Mouse (Mus musculus): ENCODE measurements around the gene Atp6v1e1. TPM values are rescaled to one million over a fixed set of nuclear protein-coding genes. Genes with fewer than 3 reads are reported as not detected.
"Not testable (repeated sequence)": the region's sequence is repeated elsewhere in the genome, so short reads cannot be mapped to it uniquely, and the experiment has no call there.

The Atp6v1e1 gene
- total RNA-seq, 2 experiments from 2014 or later, result 467 to 509 TPM

GRCm38 (mm10) chr6:120835474-120836374, 13.1 kb upstream of the Atp6v1e1 start, which contains the start of gene Bcl2l13:
TSS of gene Bcl2l13 (plus strand) at chr6:120836212.
- peak; percentile 88 to 95 for DNase-seq (ENCODE audit: low spot score in 2 of 2)
- H3K4me3 ChIP-seq, result peak within 1 kb of the TSS; percentile 100
- TF ChIP-seq CTCF (conservative IDR thresholded peaks at IDR 0.05), result peak; percentile 68
- peak within 1 kb of the TSS; percentile 100 for H3K27ac ChIP-seq

- no peak for DNase-seq (ENCODE audit: low spot score in 2 of 2)
- no peak for TF ChIP-seq CTCF (conservative IDR thresholded peaks at IDR 0.05)
- no peak overlapping the region for H3K27ac ChIP-seq
- no peak overlapping the region for H3K4me3 ChIP-seq
Measured at GRCm38 (mm10) chr6:120834766-120835321, 12.3 kb upstream of the Atp6v1e1 start.

DNA sequence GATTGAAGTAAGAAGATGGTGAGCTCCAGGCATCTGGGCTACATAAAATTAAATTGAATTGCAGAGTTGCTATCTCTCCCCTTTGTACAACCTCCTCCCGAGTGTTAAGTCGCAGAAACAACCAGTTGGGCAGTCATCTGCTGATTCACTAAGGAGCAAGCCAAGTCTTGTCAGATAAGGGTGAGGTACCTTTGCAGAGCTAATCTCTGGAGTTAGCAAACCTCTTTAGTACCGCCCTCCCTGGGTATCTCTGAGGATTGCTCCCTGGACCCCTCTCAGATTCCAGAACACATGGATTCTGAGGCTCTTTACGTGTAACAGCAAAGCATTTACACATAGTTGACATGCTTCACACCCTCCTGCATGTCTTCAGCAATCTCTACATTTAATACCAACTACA, 9.5 kb upstream of the Atp6v1e1 start:
- TF ChIP-seq CTCF (conservative IDR thresholded peaks at IDR 0.05), result no peak
- no peak overlapping the region for H3K27ac ChIP-seq
- no peak for DNase-seq (ENCODE audit: low spot score in 2 of 2)
- H3K4me3 ChIP-seq, result no peak overlapping the region

DNA sequence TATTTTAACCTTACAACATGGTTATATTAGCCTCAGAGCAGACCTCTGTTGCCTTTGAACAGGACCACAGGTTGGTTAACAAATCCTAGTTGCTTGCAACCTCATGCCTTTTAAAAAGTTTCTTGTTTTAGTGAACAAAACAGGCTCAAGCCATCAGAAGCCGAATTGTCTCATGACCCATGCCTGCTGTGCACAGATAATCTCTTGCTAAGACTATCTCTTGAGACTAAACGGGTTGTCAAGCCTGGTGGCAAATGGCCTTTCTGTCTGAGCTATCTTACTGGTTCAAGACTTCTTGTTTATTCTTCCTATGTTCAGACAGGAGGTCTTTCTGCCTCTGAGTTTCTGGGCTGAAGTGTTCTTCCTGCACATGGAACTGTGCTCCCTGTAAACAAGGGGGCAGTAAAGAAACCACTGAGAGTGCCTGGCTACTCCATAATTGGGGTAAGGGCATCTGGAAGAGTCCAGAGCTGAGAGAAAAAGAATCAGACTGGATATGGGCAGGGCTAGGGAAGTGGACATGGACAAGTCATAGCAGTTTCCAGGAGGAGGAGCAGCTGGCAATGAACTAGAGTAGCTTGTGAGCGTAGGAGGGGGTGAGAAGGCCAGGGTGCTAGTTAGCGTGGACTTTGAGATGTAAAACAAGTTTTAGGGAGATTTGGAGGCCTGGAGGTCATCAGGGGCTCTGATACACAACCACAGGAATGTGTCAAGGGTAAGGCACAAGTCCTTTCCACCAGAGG, 8.4 kb upstream of the Atp6v1e1 start:
- no peak for TF ChIP-seq CTCF (conservative IDR thresholded peaks at IDR 0.05)
- Histone ChIP-seq H3K4me3 (no peak overlapping the region), H3K27ac (no peak overlapping the region)
- DNase-seq (ENCODE audit: low spot score in 2 of 2), result no peak

DNA sequence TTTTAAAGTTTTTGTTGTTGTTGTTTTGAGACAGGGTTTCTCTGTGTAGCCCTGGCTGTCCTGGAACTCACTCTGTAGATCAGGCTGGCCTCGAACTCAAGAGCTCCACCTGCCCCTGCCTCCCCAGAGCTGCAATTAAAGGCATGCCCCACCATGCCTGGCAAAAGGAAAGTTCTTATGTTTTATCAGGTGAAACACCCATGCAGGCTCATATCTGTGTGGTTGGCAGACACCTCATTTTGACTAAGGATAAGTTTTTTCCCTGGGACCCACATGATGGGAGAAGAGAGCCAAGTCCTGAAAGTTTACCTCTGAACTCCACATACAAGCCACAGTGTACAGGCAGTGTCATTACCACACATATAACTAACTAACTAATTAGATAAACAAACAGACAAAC, 7.5 kb upstream of the Atp6v1e1 start:
- no peak for TF ChIP-seq CTCF (conservative IDR thresholded peaks at IDR 0.05)
- H3K27ac ChIP-seq, result no peak overlapping the region
- no peak for DNase-seq (ENCODE audit: low spot score in 2 of 2)
- no peak overlapping the region for H3K4me3 ChIP-seq

GRCm38 (mm10) chr6:120822937-120823614, 483 bp upstream of the Atp6v1e1 start:
- TF ChIP-seq CTCF (conservative IDR thresholded peaks at IDR 0.05), result peak; percentile 60
- Histone ChIP-seq H3K27ac (peak overlapping the region; percentile 92), H3K4me3 (peak overlapping the region; percentile 99)
- DNase-seq (ENCODE audit: low spot score in 2 of 2), result no peak

DNA sequence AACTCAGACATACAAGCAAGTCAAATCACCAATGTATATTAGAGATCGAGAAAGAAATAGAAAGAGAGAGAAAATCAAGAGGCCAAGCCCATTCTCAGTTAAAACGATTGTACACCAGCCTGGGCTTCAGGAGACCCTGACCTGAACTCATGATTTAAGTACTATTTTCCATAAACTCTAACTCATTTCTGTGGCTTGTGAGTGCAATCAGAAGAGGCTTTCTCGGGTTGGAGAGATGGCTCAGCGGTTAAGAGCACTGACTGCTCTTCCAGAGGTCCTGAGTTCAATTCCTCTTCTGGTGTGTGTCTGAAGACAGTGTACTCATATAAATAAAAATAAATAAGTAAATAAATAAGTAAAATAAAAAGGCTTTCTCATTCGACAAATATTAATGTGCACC, 878 bp downstream of the Atp6v1e1 start:
- Histone ChIP-seq H3K4me3 (peak overlapping the region; percentile 99), H3K27ac (peak overlapping the region; percentile 92)
- no peak for TF ChIP-seq CTCF (conservative IDR thresholded peaks at IDR 0.05)
- DNase-seq (ENCODE audit: low spot score in 2 of 2), result no peak

DNA sequence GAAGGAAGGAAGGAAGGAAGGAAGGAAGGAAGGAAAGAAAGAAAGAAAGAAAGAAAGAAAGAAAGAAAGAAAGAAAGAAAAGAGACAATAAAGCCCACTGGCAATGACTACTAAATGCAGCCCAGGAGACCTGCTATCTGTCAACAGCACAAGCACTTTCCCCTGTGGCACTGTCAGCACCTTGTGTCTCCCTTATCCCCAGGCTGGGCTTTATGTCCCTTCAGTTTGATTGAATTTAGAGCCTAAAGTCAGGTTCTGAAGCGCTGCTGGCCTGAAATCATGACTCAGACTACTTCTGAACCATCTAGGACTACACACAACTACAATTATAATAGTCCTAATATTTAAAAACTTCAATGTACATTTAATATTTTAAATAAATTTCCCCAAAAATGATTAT, 1.7 kb downstream of the Atp6v1e1 start:
- no peak for TF ChIP-seq CTCF (conservative IDR thresholded peaks at IDR 0.05)
- Histone ChIP-seq H3K27ac (no peak overlapping the region), H3K4me3 (no peak overlapping the region; the same call in 1 of the 2 replicates)
- DNase-seq (ENCODE audit: low spot score in 2 of 2), result no peak

DNA sequence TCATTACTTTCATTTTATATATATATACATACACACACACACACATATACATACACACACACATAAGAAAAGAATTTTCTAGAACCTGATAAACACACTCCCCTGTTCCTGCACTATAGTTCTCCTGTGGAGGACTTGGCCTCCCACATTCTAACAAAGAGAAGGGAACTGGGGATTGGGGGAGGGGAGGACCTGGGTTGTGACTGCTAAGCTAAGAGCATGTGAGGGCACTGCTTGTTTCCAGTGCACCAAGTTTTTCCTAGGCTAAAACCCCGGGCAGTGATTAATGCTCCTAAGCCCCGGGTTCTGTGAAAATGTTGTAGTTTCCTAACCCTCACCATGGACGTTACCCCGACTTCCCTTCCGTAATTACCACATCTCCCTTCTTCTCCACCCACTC, 2.4 kb downstream of the Atp6v1e1 start:
- no peak for TF ChIP-seq CTCF (conservative IDR thresholded peaks at IDR 0.05)
- DNase-seq (ENCODE audit: low spot score in 2 of 2), result no peak
- H3K4me3 ChIP-seq, result no peak overlapping the region
- H3K27ac ChIP-seq, result no peak overlapping the region

DNA sequence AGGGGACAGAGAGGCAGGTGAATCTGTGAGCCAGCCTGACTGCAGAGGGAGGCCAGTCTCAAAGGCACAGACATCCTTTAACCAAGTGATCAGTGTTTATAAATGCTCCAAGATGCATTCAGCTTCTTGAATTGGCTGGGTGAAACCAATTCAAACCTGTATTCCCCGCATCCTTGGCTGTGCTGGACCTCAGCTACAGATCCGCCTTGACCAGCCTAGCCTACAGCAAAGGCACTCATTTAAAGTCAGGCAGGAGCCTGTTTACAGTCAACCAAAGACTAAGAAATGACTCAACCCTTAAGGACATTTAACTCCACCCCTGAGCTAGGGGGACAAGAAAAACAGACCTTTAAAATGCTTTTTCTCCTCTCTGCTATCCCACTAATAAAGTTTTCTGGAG, 3.3 kb downstream of the Atp6v1e1 start:
- no peak overlapping the region for H3K4me3 ChIP-seq
- TF ChIP-seq CTCF (conservative IDR thresholded peaks at IDR 0.05), result no peak
- DNase-seq (ENCODE audit: low spot score in 2 of 2), result no peak
- H3K27ac ChIP-seq, result no peak overlapping the region

GRCm38 (mm10) chr6:120811999-120812398, 10.6 kb downstream of the Atp6v1e1 start:
- not testable (repeated sequence) for H3K4me3 ChIP-seq; H3K27ac ChIP-seq; DNase-seq (ENCODE audit: low spot score in 2 of 2)

DNA sequence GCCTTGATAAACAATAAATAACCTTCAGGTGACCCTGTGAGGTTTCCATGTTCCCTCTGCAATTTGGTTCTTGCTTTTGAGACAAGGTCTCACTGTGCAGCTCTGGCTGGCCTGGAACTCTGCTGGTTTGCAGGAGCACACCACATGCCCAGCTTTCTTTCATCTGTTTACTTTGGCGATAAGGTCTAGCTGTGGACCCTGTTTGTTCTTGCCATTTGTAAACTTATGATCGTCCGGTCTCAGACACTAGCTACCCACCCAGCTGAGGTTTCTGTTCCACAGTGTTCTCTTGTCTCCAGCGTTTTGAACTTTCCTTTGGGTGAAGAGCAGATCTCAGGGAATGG, 14.9 kb downstream of the Atp6v1e1 start:
- Histone ChIP-seq H3K4me3 (no peak overlapping the region), H3K27ac (no peak overlapping the region)
- no peak for DNase-seq (ENCODE audit: low spot score in 2 of 2)
- TF ChIP-seq CTCF (conservative IDR thresholded peaks at IDR 0.05), result no peak
